Mouse (Mus musculus): ENCODE measurements around the gene Dkk3.

The Dkk3 gene

GRCm38 (mm10) chr7:112082636-112083035, 76.2 kb downstream of the Dkk3 start:
- no peak for DNase-seq (ENCODE audit: low read depth, low spot score)

- no peak for DNase-seq (ENCODE audit: low read depth, low spot score)
These were observed 84.0 kb downstream of the Dkk3 start for GRCm38 (mm10) chr7:112074868-112075267.

All from forelimb bud, embryonic 11.5 days (tissue).